In genomic region chr3:30646761-30647160, GRCm38 (mm10) we compare ENCODE assay signal across 28 mouse cellular contexts. TPM values are rescaled to one million over a fixed set of nuclear protein-coding genes. Genes with fewer than 3 reads are reported as not detected.
A peak's percentile ranks its signal among the peaks of the same experiment; 100 is the strongest.
DNase-seq lines count a peak whose midpoint lies in the region; ATAC-seq lines count a peak whose summit lies in the region.
"Had no signal": no experiment of that assay in that cellular context is flagged by ENCODE, and none has a peak within 500 bp of the region (broad histone marks: within the 10 kb centered on the region; RNA-seq: fewer than 3 reads in every experiment).

No protein-coding gene starts in this region.

- WGBS in midbrain, embryonic 10.5 days: 54% methylated on average over 8 of the region's 8 CpGs
- 53% methylated on average over 8 of the region's 8 CpGs for WGBS in midbrain, embryonic 13.5 days
- WGBS in embryonic facial prominence, embryonic 12.5 days: 34% methylated on average over 8 of the region's 8 CpGs

- peaks cover 44% of the 10 kb centered on the region for H3K27me3 ChIP-seq in midbrain, embryonic 10.5 days (ENCODE audit: low read depth, poor library complexity, severe bottlenecking)
- H3K27me3 ChIP-seq in midbrain, embryonic 13.5 days: peaks cover 42% of the 10 kb centered on the region
- H3K27me3 ChIP-seq in embryonic facial prominence, embryonic 12.5 days: peaks cover 23% of the 10 kb centered on the region; the same call in 1 of the 2 replicates

- intact Hi-C loops in heart, postnatal 36 days (cut with DNase I): no loop called here

- H3K9me3 ChIP-seq in midbrain, embryonic 10.5 days (replicated peaks): no peaks in the 10 kb centered on the region
- no peaks in the 10 kb centered on the region for H3K9me3 ChIP-seq in midbrain, embryonic 13.5 days
- H3K9me3 ChIP-seq in embryonic facial prominence, embryonic 12.5 days: no peaks in the 10 kb centered on the region
- H3K9me3 ChIP-seq: heart, embryonic 12.5 days; hindbrain, embryonic 15.5 days had no signal

- no peak for ATAC-seq in midbrain, embryonic 13.5 days
- no peak for ATAC-seq in embryonic facial prominence, embryonic 12.5 days (ENCODE audit: insufficient number of reproducible peaks, insufficient read depth, low FRiP score, low TSS enrichment)
- ATAC-seq: intestine, postnatal 0 days had no signal

- peaks cover 25% of the 10 kb centered on the region for H3K4me1 ChIP-seq in midbrain, embryonic 10.5 days
- H3K4me1 ChIP-seq in midbrain, embryonic 13.5 days (replicated peaks): peaks cover 20% of the 10 kb centered on the region
- peaks cover 3% of the 10 kb centered on the region; the same call in 1 of the 2 replicates for H3K4me1 ChIP-seq in embryonic facial prominence, embryonic 12.5 days

- no peak overlapping the region for H3K4me2 ChIP-seq in midbrain, embryonic 13.5 days (replicated peaks)
- H3K4me2 ChIP-seq in embryonic facial prominence, embryonic 12.5 days (replicated peaks): peak overlapping the region; percentile 72; the same call in 1 of the 2 replicates

- no peak overlapping the region for H3K9ac ChIP-seq in midbrain, embryonic 13.5 days (replicated peaks)
- H3K9ac ChIP-seq in embryonic facial prominence, embryonic 12.5 days: no peak overlapping the region
- H3K9ac ChIP-seq: forebrain, postnatal 0 days had no signal

- H3K36me3 ChIP-seq in midbrain, embryonic 10.5 days: no peaks in the 10 kb centered on the region
- no peaks in the 10 kb centered on the region for H3K36me3 ChIP-seq in midbrain, embryonic 13.5 days
- no peaks in the 10 kb centered on the region for H3K36me3 ChIP-seq in embryonic facial prominence, embryonic 12.5 days
- H3K36me3 ChIP-seq: heart, embryonic 12.5 days; hindbrain, embryonic 15.5 days had no signal

- peak overlapping the region; percentile 58 for H3K4me3 ChIP-seq in midbrain, embryonic 10.5 days
- no peak overlapping the region for H3K4me3 ChIP-seq in midbrain, embryonic 13.5 days (replicated peaks)
- no peak overlapping the region for H3K4me3 ChIP-seq in embryonic facial prominence, embryonic 12.5 days

- H3K27ac ChIP-seq in midbrain, embryonic 10.5 days (replicated peaks): no peak overlapping the region
- no peak overlapping the region for H3K27ac ChIP-seq in midbrain, embryonic 13.5 days
- no peak overlapping the region for H3K27ac ChIP-seq in embryonic facial prominence, embryonic 12.5 days
- H3K27ac ChIP-seq: hindbrain, embryonic 15.5 days; kidney, postnatal 0 days had no signal

- no peak for DNase-seq in midbrain, embryonic 10.5 days (ENCODE audit: low spot score)
- DNase-seq in R1 (ENCODE audit: low read depth, low spot score): peak; percentile 87
- no peak for DNase-seq in urinary bladder, postnatal 14 days (ENCODE audit: low spot score)
- DNase-seq in heart, postnatal 36 days: no peak
- DNase-seq in layer of hippocampus, postnatal 25 days (ENCODE audit: extremely low spot score in 1 of 2, low spot score in 1 of 2): no peak
- DNase-seq: cerebellum, adult 18-20 months; cerebellum, postnatal 25 days; forebrain, postnatal 0 days; layer of hippocampus, postnatal 36 days; liver; lung, postnatal 10 days had no signal

RNA-seq across cellular contexts. Expression of gene Lrrc34, which starts 0.9 kb away (rescaled TPM):
- polyA plus RNA-seq in midbrain, embryonic 10.5 days (2016; fragmentation: Nextera tagmentation; extraction: Ambion mirVana): 1.8 and 2.5 TPM in 2 replicates
- polyA plus RNA-seq in midbrain, embryonic 13.5 days (2015; fragmentation: Nextera tagmentation; extraction: Ambion mirVana): 0.93 and 1.2 TPM in 2 replicates
- polyA plus RNA-seq in embryonic facial prominence, embryonic 12.5 days (2016; fragmentation: Nextera tagmentation; extraction: Ambion mirVana): 1.4 and 2.0 TPM in 2 replicates
- total RNA-seq in heart, postnatal 36 days (2021): not detected
- total RNA-seq in layer of hippocampus, postnatal 25 days (2021): not detected
- total RNA-seq: adrenal gland, adult 18-20 months; heart, postnatal 25 days; layer of hippocampus, postnatal 36 days; megakaryocyte-erythroid progenitor cell, adult 5-6 weeks; MEL had no signal

RNA-seq across cellular contexts. Expression of gene Lrriq4, which starts 2.5 kb away (rescaled TPM):
- not detected in 2 replicates for polyA plus RNA-seq in midbrain, embryonic 10.5 days (2016; fragmentation: Nextera tagmentation; extraction: Ambion mirVana)
- not detected in 2 replicates for polyA plus RNA-seq in midbrain, embryonic 13.5 days (2015; fragmentation: Nextera tagmentation; extraction: Ambion mirVana)
- not detected in 2 replicates for polyA plus RNA-seq in embryonic facial prominence, embryonic 12.5 days (2016; fragmentation: Nextera tagmentation; extraction: Ambion mirVana)
- not detected for total RNA-seq in heart, postnatal 36 days (2021)
- not detected for total RNA-seq in layer of hippocampus, postnatal 25 days (2021)
- total RNA-seq: adrenal gland, adult 18-20 months; adrenal gland, postnatal 4 days; forebrain, postnatal 0 days; heart, postnatal 25 days; layer of hippocampus, postnatal 36 days; left cerebral cortex, postnatal 14 days; megakaryocyte-erythroid progenitor cell, adult 5-6 weeks; MEL had no signal
- polyA plus RNA-seq: embryonic facial prominence, embryonic 14.5 days; forebrain, postnatal 0 days; hindbrain, embryonic 15.5 days; intestine, postnatal 0 days; liver, embryonic 16.5 days had no signal

RNA-seq across cellular contexts. Expression of gene Mynn, which starts 44.9 kb away (rescaled TPM):
- polyA plus RNA-seq in midbrain, embryonic 10.5 days (2016; fragmentation: Nextera tagmentation; extraction: Ambion mirVana): 32.4 and 35.0 TPM in 2 replicates
- 35.4 and 39.6 TPM in 2 replicates for polyA plus RNA-seq in midbrain, embryonic 13.5 days (2015; fragmentation: Nextera tagmentation; extraction: Ambion mirVana)
- 35.9 and 37.5 TPM in 2 replicates for polyA plus RNA-seq in embryonic facial prominence, embryonic 12.5 days (2016; fragmentation: Nextera tagmentation; extraction: Ambion mirVana)
- 10 to 100 TPM; 13.7 to 16.7 TPM for total RNA-seq in heart, postnatal 36 days (2021)
- 10 to 100 TPM; 17.8 to 18.9 TPM for total RNA-seq in layer of hippocampus, postnatal 25 days (2021)

RNA-seq across cellular contexts. Expression of gene Actrt3, which starts 47.0 kb away (rescaled TPM):
- polyA plus RNA-seq in midbrain, embryonic 10.5 days (2016; fragmentation: Nextera tagmentation; extraction: Ambion mirVana): 0.10 TPM in 1 of 2 replicates, not detected in the other
- 0.17 and 0.23 TPM in 2 replicates for polyA plus RNA-seq in midbrain, embryonic 13.5 days (2015; fragmentation: Nextera tagmentation; extraction: Ambion mirVana)
- 0.11 TPM in 1 of 2 replicates, not detected in the other for polyA plus RNA-seq in embryonic facial prominence, embryonic 12.5 days (2016; fragmentation: Nextera tagmentation; extraction: Ambion mirVana)
- not detected for total RNA-seq in heart, postnatal 36 days (2021)
- total RNA-seq in layer of hippocampus, postnatal 25 days (2021): under 1 TPM; 0.49 to 0.79 TPM
- total RNA-seq: adrenal gland, adult 18-20 months; adrenal gland, postnatal 4 days; heart, postnatal 25 days; megakaryocyte-erythroid progenitor cell, adult 5-6 weeks had no signal
- polyA plus RNA-seq: embryonic facial prominence, embryonic 14.5 days; gonadal fat pad, adult 2 months; heart, embryonic 12.5 days; kidney, postnatal 0 days; liver, embryonic 16.5 days; thymus, postnatal 0 days; urinary bladder, adult 2 months had no signal

RNA-seq across cellular contexts. Expression of gene Lrrc31, which starts 52.9 kb away (rescaled TPM):
- not detected in 2 replicates for polyA plus RNA-seq in midbrain, embryonic 10.5 days (2016; fragmentation: Nextera tagmentation; extraction: Ambion mirVana)
- polyA plus RNA-seq in midbrain, embryonic 13.5 days (2015; fragmentation: Nextera tagmentation; extraction: Ambion mirVana): 0.11 TPM in 1 of 2 replicates, not detected in the other
- polyA plus RNA-seq in embryonic facial prominence, embryonic 12.5 days (2016; fragmentation: Nextera tagmentation; extraction: Ambion mirVana): not detected in 2 replicates
- under 1 TPM; 0.24 to 0.31 TPM for total RNA-seq in heart, postnatal 36 days (2021)
- not detected for total RNA-seq in layer of hippocampus, postnatal 25 days (2021)
- total RNA-seq: forebrain, postnatal 0 days; layer of hippocampus, postnatal 36 days; left cerebral cortex, postnatal 14 days; megakaryocyte-erythroid progenitor cell, adult 5-6 weeks; MEL had no signal
- polyA plus RNA-seq: forebrain, postnatal 0 days; heart, embryonic 12.5 days; hindbrain, embryonic 15.5 days; liver, embryonic 16.5 days had no signal
